Mouse (Mus musculus): ENCODE measurements around the gene Ttc22.
A peak's percentile ranks its signal among the peaks of the same experiment; 100 is the strongest.

Ttc22 gene

GRCm38 (mm10) chr4:106622030-106622493 lies at the start of gene Ttc22:
Ttc22 (plus strand) TSS chr4:106622432.
- no peak for DNase-seq (ENCODE audit: low spot score in 2 of 2)

GRCm38 (mm10) chr4:106575022-106575421 lies 47.2 kb upstream of the Ttc22 start:
- no peak for DNase-seq (ENCODE audit: low spot score in 2 of 2)

- no peak for DNase-seq (ENCODE audit: low spot score in 2 of 2)
Measured at GRCm38 (mm10) chr4:106577511-106577910, 44.7 kb upstream of the Ttc22 start.

- no peak for DNase-seq (ENCODE audit: low spot score in 2 of 2)
Measured at GRCm38 (mm10) chr4:106581176-106581864, 40.9 kb upstream of the Ttc22 start.

- DNase-seq (ENCODE audit: low spot score in 2 of 2): no peak
Measured at GRCm38 (mm10) chr4:106581865-106582204, 40.4 kb upstream of the Ttc22 start.

GRCm38 (mm10) chr4:106582428-106583153 lies 39.6 kb upstream of the Ttc22 start:
- DNase-seq (ENCODE audit: low spot score in 2 of 2): no peak

- DNase-seq (ENCODE audit: low spot score in 2 of 2): no peak
Measured at GRCm38 (mm10) chr4:106584665-106585064, 37.6 kb upstream of the Ttc22 start.

- no peak for DNase-seq (ENCODE audit: low spot score in 2 of 2)
Measured at GRCm38 (mm10) chr4:106587075-106587474, 35.2 kb upstream of the Ttc22 start.

- DNase-seq (ENCODE audit: low spot score in 2 of 2): no peak
Measured at GRCm38 (mm10) chr4:106590142-106590541, 32.1 kb upstream of the Ttc22 start.

GRCm38 (mm10) chr4:106590871-106591270 lies 31.4 kb upstream of the Ttc22 start:
- no peak for DNase-seq (ENCODE audit: low spot score in 2 of 2)

- DNase-seq (ENCODE audit: low spot score in 2 of 2): no peak
Measured at GRCm38 (mm10) chr4:106593636-106594035, 28.6 kb upstream of the Ttc22 start.

- no peak for DNase-seq (ENCODE audit: low spot score in 2 of 2)
Measured at GRCm38 (mm10) chr4:106596200-106596599, 26.0 kb upstream of the Ttc22 start.

GRCm38 (mm10) chr4:106597055-106597454 lies 25.2 kb upstream of the Ttc22 start:
- DNase-seq (ENCODE audit: low spot score in 2 of 2): no peak

- no peak for DNase-seq (ENCODE audit: low spot score in 2 of 2)
Measured at GRCm38 (mm10) chr4:106597741-106598140, 24.5 kb upstream of the Ttc22 start.

- DNase-seq (ENCODE audit: low spot score in 2 of 2): no peak
Measured at GRCm38 (mm10) chr4:106599415-106599814, 22.8 kb upstream of the Ttc22 start.

- no peak for DNase-seq (ENCODE audit: low spot score in 2 of 2)
Measured at GRCm38 (mm10) chr4:106600770-106601169, 21.5 kb upstream of the Ttc22 start.

- DNase-seq (ENCODE audit: low spot score in 2 of 2): no peak
Measured at GRCm38 (mm10) chr4:106606639-106607554, 15.3 kb upstream of the Ttc22 start.

- DNase-seq (ENCODE audit: low spot score in 2 of 2): no peak
Measured at GRCm38 (mm10) chr4:106607905-106608304, 14.3 kb upstream of the Ttc22 start.

GRCm38 (mm10) chr4:106613105-106613504 lies 9.1 kb upstream of the Ttc22 start:
- DNase-seq (ENCODE audit: low spot score in 2 of 2): no peak

- DNase-seq (ENCODE audit: low spot score in 2 of 2): no peak
Measured at GRCm38 (mm10) chr4:106613560-106613959, 8.7 kb upstream of the Ttc22 start.

- peak; percentile 52 to 75 for DNase-seq (ENCODE audit: low spot score in 2 of 2)
Measured at GRCm38 (mm10) chr4:106614180-106614797, 7.9 kb upstream of the Ttc22 start.

- DNase-seq (ENCODE audit: low spot score in 2 of 2): no peak
Measured at GRCm38 (mm10) chr4:106614881-106615280, 7.4 kb upstream of the Ttc22 start.

All from frontal cortex, postnatal 10 days (tissue).